Mouse (Mus musculus): ENCODE data around the gene 1700057G04Rik. TPM values are rescaled to one million over a fixed set of nuclear protein-coding genes. Genes with fewer than 3 reads are reported as not detected.

1700057G04Rik gene
- not detected in 2 replicates for polyA plus RNA-seq (2012; rRNA removed; ENCODE audit: low replicate concordance)

DNA sequence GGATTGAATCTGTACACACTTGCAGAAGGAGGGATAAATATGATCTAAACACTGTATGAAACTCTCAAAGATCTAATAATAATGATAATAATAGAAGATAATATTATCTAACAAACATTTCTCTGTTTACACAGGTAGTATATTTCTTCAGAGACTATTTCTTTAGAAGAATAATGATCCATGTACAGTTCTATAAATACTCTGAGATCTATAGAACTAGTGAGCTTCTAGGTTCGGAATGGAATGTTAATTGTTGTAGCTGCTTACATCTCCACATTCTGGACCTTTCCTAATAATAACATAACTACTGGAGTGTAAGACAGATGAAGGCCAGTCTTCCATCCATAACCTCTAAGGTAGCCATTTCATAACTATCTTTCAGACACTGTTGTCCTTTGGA is at the start of gene 1700057G04Rik:
1700057G04Rik (plus strand) TSS at position 301 of the 400 bp plus-strand sequence.

DNA sequence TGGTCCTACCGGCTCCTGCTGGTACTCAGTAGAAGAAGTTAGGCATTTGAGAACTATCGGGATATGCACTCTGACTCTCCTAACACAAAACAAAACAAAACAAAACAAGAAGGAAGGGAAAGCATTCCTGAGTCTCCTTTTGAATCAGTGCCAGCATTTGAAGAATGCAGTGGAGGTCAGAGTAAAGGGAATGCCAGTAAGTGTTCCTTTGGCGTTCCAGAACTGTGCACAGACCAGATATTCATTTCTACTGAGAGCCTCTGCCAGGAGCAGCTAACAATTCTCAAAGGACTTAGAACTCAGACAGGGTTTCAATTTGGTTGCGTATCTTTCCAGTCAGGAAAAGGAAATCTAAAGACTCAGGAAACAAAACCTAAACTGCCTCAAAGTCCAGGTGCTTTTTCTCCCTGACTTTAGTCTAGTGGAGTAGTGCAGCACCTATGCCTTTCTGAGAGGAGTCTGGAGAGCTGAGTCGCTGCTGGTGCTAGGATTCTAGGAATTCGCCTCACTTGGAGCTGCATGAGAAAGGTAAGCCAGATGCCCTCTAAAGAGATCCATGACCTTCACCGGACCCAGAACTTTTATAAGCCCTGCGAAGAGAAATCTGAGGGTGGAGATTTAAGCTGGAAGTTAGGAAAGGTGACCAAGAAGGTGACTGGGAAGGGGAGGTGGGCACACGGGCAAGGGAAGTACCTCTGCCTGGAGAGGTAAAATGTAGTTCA is 33.5 kb upstream of the 1700057G04Rik start, which contains the start of gene Plscr2:
Plscr2 (plus strand) TSS at position 117 of the 722 bp plus-strand sequence.

Other genes with a start within 250 kb of the 1700057G04Rik start
- gene Plscr5, start 116.4 kb upstream of the 1700057G04Rik start, polyA plus RNA-seq (2012; rRNA removed; ENCODE audit: low replicate concordance) = not detected in 2 replicates
- gene Plscr1, start 59.6 kb upstream of the 1700057G04Rik start, polyA plus RNA-seq (2012; rRNA removed; ENCODE audit: low replicate concordance) = 30.0 and 37.2 TPM in 2 replicates
- gene Plscr2, start 33.8 kb upstream of the 1700057G04Rik start, polyA plus RNA-seq (2012; rRNA removed; ENCODE audit: low replicate concordance) = 1.1 and 1.3 TPM in 2 replicates
- 1.8 and 3.0 TPM in 2 replicates for gene Plscr4, start 148.0 kb downstream of the 1700057G04Rik start, polyA plus RNA-seq (2012; rRNA removed; ENCODE audit: low replicate concordance)
- gene Plod2, start 232.8 kb downstream of the 1700057G04Rik start, polyA plus RNA-seq (2012; rRNA removed; ENCODE audit: low replicate concordance) = 0.50 and 1.7 TPM in 2 replicates

Measured in duodenum, adult 2 months (tissue).